Mouse (Mus musculus) intestine, embryonic 16.5 days (tissue): ENCODE results near the gene Tlcd2. TPM values are rescaled to one million over a fixed set of nuclear protein-coding genes. Genes with fewer than 3 reads are reported as not detected.
A peak's percentile ranks its signal among the peaks of the same experiment; 100 is the strongest.

Experiments used
- ATAC-seq: fragments of 200-750 bp; cut with Nextera tagmentation; 2 replicates; pipeline ENCODE4 v1.8.0; 2017; ENCODE audit warnings: moderate TSS enrichment, moderate library complexity
- H3K27ac ChIP-seq: fragments of 300-500 bp; sonication (generic); 2 replicates; pipeline ENCODE4 v1.5.1; 2014; ENCODE audit warnings: mild to moderate bottlenecking, low read length
- H3K27me3 ChIP-seq: fragments of 300-500 bp; sonication (generic); replicated peaks from 2 replicates; pipeline ENCODE4 v1.6.1; 2014; ENCODE audit warnings: low read length, control low read depth, mixed read lengths; ENCODE audit not compliant: control insufficient read depth, insufficient read depth
- H3K36me3 ChIP-seq: fragments of 300-500 bp; sonication (generic); 2 replicates; pipeline ENCODE4 v1.6.1; 2014; ENCODE audit warnings: low read length, control low read depth; ENCODE audit not compliant: control insufficient read depth, insufficient read depth
- H3K4me1 ChIP-seq: fragments of 300-500 bp; sonication (generic); 2 replicates; pipeline ENCODE4 v1.6.1; 2014; ENCODE audit warnings: low read length, control low read depth, mixed read lengths; ENCODE audit not compliant: control insufficient read depth, insufficient read depth
- H3K4me2 ChIP-seq: fragments of 300-500 bp; sonication (generic); 2 replicates; pipeline ENCODE4 v1.6.1; 2014; ENCODE audit warnings: low read depth, low read length, control low read depth
- H3K4me3 ChIP-seq: fragments of 300-500 bp; sonication (generic); 2 replicates; pipeline ENCODE4 v1.5.1; 2014; ENCODE audit warnings: mild to moderate bottlenecking, low read length
- H3K9ac ChIP-seq: fragments of 300-500 bp; sonication (generic); 2 replicates; pipeline ENCODE4 v1.6.1; 2014; ENCODE audit warnings: low read depth, low read length
- H3K9me3 ChIP-seq: fragments of 300-500 bp; sonication (generic); 2 replicates; pipeline ENCODE4 v1.6.1; 2016; ENCODE audit warnings: low read length, control low read depth; ENCODE audit not compliant: control insufficient read depth
- WGBS: fragments of 180-500 bp; shearing (Covaris S2); extraction: QIAGEN DNeasy Blood & Tissue Kit; methylation state at CpG from one replicate; pipeline ENCODE4 v1.1.7; 2014; 5-methylcytosine and 5-hydroxymethylcytosine counted together
- polyA plus RNA-seq: library from polyadenylated mRNA; unstranded; fragments of >200 nt; fragmentation: Nextera tagmentation; extraction: Ambion mirVana; gene quantifications from 2 replicates; pipeline ENCODE4 v1.2.1, GENCODE M21; 2015

Gene Tlcd2
- polyA plus RNA-seq, 1 experiment from 2014 or later: 19.6 TPM

GRCm38 (mm10) chr11:75441034-75441433 lies 20.5 kb upstream of the Tlcd2 start:
- no peak overlapping the region for H3K4me3 ChIP-seq
- WGBS: 76% methylated on average over 7 of the region's 7 CpGs
- no peak for ATAC-seq
- no peak overlapping the region for H3K9ac ChIP-seq
- H3K27me3 ChIP-seq: no peaks in the 10 kb centered on the region
- no peak overlapping the region for H3K27ac ChIP-seq
- peaks cover 9% of the 10 kb centered on the region for H3K4me1 ChIP-seq
- no peak overlapping the region for H3K4me2 ChIP-seq
- H3K36me3 ChIP-seq: peaks cover 3% of the 10 kb centered on the region
- no peaks in the 10 kb centered on the region for H3K9me3 ChIP-seq

- peaks cover 9% of the 10 kb centered on the region for H3K4me1 ChIP-seq
- H3K27ac ChIP-seq: no peak overlapping the region
- H3K4me2 ChIP-seq: no peak overlapping the region
- 92% methylated on average over 16 of the region's 16 CpGs for WGBS
- no peak overlapping the region for H3K9ac ChIP-seq
- no peak overlapping the region for H3K4me3 ChIP-seq
- no peaks in the 10 kb centered on the region for H3K27me3 ChIP-seq
- no peak for ATAC-seq
- peaks cover 3% of the 10 kb centered on the region for H3K36me3 ChIP-seq
- H3K9me3 ChIP-seq: no peaks in the 10 kb centered on the region
Observed at GRCm38 (mm10) chr11:75441601-75442000, 19.9 kb upstream of the Tlcd2 start.

DNA sequence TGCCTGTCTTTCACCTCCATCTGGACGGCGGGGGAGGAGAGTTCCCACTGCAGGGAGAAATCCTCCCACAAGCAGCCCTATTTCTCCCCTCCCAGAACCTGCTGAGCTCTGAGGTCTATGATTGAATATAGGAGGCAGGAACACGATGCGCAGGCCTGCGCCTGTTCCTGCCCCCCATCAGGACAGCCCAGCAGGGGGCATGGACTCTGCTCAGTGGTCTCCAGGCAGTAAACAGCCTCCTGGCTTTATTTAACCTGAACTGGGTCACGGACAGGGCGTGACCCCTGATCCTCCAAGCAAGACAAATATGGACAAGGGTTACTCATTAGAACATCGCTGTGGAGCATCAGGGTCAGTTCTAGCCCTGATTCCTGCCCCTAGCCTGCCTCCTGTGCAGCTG lies 17.8 kb upstream of the Tlcd2 start:
- Histone ChIP-seq H3K9ac (no peak overlapping the region), H3K9me3 (no peaks in the 10 kb centered on the region), H3K4me2 (no peak overlapping the region), H3K27ac (no peak overlapping the region), H3K4me1 (peaks cover 9% of the 10 kb centered on the region), H3K36me3 (peaks cover 3% of the 10 kb centered on the region), H3K4me3 (no peak overlapping the region), H3K27me3 (no peaks in the 10 kb centered on the region)
- 54% methylated on average over 8 of the region's 8 CpGs for WGBS
- ATAC-seq: 0 out of 2 replicates have a peak, but pooled peaks have one; percentile 15

- H3K4me3 ChIP-seq: no peak overlapping the region
- no peaks in the 10 kb centered on the region for H3K9me3 ChIP-seq
- ATAC-seq: no peak
- no peak overlapping the region for H3K9ac ChIP-seq
- H3K27me3 ChIP-seq: no peaks in the 10 kb centered on the region
- 84% methylated on average over 3 of the region's 3 CpGs for WGBS
- H3K4me2 ChIP-seq: no peak overlapping the region
- no peak overlapping the region for H3K27ac ChIP-seq
- peaks cover 5% of the 10 kb centered on the region for H3K4me1 ChIP-seq
- H3K36me3 ChIP-seq: peaks cover 8% of the 10 kb centered on the region
Observed at GRCm38 (mm10) chr11:75448575-75448974, 12.9 kb upstream of the Tlcd2 start.

DNA sequence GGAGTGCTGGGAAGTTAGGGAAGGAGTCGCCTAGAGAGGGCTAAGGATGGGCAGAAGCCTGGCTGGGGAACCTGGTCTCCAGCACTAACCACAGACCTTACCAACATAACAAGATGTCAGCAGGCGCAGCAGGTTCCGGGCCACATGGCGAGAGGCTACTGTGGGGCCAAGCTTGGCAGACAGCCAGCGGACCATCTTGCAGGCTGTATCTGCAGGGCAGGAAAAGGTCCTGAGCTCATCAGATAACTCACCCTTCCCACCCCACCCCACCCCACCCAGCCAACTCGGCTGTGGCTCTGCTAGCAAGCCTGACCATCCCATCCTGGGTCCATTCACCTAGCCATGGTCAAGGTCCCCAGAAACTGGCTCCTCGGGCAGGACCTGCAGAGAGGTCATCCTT lies 11.8 kb upstream of the Tlcd2 start:
- ATAC-seq: no peak
- Histone ChIP-seq H3K36me3 (peaks cover 8% of the 10 kb centered on the region; the same call in 1 of the 2 replicates), H3K9ac (no peak overlapping the region), H3K27ac (no peak overlapping the region), H3K4me2 (no peak overlapping the region), H3K4me3 (no peak overlapping the region), H3K27me3 (no peaks in the 10 kb centered on the region), H3K4me1 (peaks cover 10% of the 10 kb centered on the region), H3K9me3 (no peaks in the 10 kb centered on the region)
- 62% methylated on average over 7 of the region's 7 CpGs for WGBS

DNA sequence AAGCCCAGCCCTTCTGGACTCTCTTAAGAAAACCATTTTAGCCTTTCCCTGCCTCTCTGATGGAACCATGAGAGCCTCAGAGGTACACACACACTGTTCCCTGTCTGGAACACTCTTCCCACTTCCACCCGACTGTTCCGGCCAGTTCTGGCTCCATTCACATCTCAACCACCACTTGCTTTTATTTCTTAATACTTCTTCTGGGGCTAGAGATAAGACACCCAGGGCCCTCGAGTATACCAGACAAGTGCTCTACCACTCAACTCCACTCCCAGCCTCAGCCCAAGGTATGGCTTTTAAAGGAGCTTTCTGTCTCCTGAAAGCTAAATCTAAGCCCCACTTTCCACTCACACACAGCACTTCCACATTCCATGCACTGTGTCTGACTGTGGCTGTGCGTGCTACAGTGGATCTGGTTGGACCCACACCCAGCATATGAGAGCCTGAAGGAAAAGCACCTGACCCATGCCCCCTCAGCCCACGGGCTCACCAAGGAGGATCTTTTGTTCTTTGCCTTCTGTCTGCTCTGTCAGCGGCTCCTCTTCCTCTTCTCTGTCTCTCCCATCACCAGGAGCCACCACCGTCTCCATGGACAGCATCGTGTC lies 11.1 kb upstream of the Tlcd2 start:
- H3K36me3 ChIP-seq: peaks cover 5% of the 10 kb centered on the region; the same call in 1 of the 2 replicates
- no peak overlapping the region for H3K4me3 ChIP-seq
- 87% methylated on average over 8 of the region's 8 CpGs for WGBS
- no peak overlapping the region for H3K9ac ChIP-seq
- no peak overlapping the region for H3K27ac ChIP-seq
- no peak for ATAC-seq
- no peaks in the 10 kb centered on the region for H3K27me3 ChIP-seq
- no peak overlapping the region for H3K4me2 ChIP-seq
- peaks cover 16% of the 10 kb centered on the region for H3K4me1 ChIP-seq
- H3K9me3 ChIP-seq: no peaks in the 10 kb centered on the region

DNA sequence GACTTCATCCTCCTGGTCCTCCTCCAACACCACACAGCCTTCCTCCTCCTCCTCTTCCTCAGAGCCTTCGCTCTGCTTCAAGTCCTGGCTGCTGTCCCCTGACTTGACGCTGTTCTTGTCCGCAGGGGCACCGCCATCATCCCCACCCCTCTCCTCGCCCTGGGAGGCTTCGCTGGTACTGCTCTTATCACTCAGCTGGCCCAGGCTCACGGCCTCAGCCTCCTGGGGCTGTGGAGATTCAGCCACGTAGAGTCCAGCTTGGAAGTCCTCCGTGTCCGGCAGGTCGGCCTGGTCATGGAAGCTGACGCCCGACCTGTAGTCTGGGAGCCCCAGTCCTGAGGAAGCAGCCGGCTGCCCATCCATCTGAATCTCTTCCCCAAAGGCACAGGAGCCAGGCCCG lies 10.6 kb upstream of the Tlcd2 start:
- ATAC-seq: no peak
- WGBS: 86% methylated on average over 15 of the region's 15 CpGs
- Histone ChIP-seq H3K4me3 (no peak overlapping the region), H3K4me1 (peaks cover 16% of the 10 kb centered on the region), H3K36me3 (0 out of 2 replicates have a peak, but pooled peaks cover 5% of the 10 kb centered on the region), H3K9ac (0 out of 2 replicates have a peak overlapping the region, but pooled peaks have one; percentile 11), H3K4me2 (no peak overlapping the region), H3K27ac (no peak overlapping the region), H3K27me3 (no peaks in the 10 kb centered on the region), H3K9me3 (no peaks in the 10 kb centered on the region)

GRCm38 (mm10) chr11:75452081-75452480 lies 9.4 kb upstream of the Tlcd2 start:
- no peak overlapping the region for H3K4me3 ChIP-seq
- H3K36me3 ChIP-seq: 0 out of 2 replicates have a peak, but pooled peaks cover 5% of the 10 kb centered on the region
- peaks cover 16% of the 10 kb centered on the region for H3K4me1 ChIP-seq
- H3K27me3 ChIP-seq: no peaks in the 10 kb centered on the region
- H3K9ac ChIP-seq: no peak overlapping the region
- WGBS: 91% methylated on average over 8 of the region's 8 CpGs
- no peaks in the 10 kb centered on the region for H3K9me3 ChIP-seq
- H3K4me2 ChIP-seq: no peak overlapping the region
- H3K27ac ChIP-seq: no peak overlapping the region
- ATAC-seq: no peak

DNA sequence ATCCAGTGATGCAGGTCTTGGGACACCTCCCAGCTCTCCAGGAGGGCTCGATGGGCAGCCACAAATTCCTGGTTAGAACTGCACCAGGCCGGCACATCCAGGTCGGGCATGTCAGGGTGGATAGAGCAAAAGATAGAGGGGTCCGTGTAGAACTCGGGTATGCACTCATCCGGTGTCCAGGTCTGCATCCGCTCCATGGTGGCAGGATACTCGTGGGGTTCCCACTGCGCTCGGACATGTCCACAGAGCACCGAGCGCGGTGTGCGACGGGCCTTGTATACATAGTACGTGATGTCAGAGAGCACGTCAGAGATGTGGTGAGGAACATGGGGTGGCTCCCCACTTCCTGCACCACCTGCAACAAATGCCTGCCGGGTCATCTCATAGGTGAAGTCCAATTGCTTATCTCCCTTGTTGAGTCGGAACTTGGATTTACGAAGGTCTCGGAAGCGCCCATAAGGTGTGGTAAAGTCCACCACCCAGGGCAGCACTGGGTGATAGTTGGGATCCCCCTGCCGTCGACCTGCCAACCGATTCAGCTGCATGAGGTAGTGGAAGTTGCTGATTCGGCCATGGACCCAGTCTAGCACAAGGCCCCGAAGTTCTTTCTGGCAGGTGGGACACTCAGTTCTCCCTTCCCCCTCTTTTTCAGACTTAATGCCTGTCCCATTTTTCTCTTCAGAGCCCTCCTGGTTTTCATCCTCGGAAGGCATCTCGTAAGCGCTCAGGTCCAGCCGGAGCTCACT lies 8.5 kb upstream of the Tlcd2 start:
- 91% methylated on average over 31 of the region's 31 CpGs for WGBS
- Histone ChIP-seq H3K9ac (peak overlapping the region; percentile 74; the same call in 1 of the 2 replicates), H3K4me2 (peak overlapping the region; percentile 90; the same call in 1 of the 2 replicates), H3K4me3 (peak overlapping the region; percentile 75), H3K36me3 (0 out of 2 replicates have a peak, but pooled peaks cover 5% of the 10 kb centered on the region), H3K27me3 (no peaks in the 10 kb centered on the region), H3K9me3 (no peaks in the 10 kb centered on the region), H3K27ac (no peak overlapping the region), H3K4me1 (peaks cover 16% of the 10 kb centered on the region)
- ATAC-seq: no peak
